Mouse (Mus musculus) thymus, postnatal 10 days (tissue): Measurements from ENCODE around the gene Pdzk1.

ENCODE experiments used
- DNase-seq, 2 experiments: peaks; one replicate each; pipeline ENCODE4 v3.0.0; 2021; ENCODE audit warnings: low spot score in 2 of 2

The Pdzk1 gene

DNA sequence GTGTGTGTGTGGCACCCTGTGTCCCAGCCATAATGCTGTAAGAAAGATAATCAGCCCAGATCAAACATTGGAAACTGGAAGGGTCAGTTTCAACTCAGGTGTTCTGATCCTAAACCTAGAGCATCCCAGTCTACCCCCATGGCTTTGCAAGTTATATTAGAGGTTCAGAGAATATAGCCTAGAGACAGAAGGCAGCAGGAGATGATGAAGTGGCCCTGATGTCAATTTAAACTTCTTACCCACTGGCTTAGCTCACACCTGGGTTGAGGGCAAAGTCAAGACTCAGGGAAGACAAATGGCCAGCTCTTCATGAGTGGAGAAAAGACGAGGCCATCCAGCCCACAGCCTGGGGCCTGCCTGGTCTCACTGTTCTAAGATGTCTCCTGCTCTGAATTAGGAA is at the start of gene Pdzk1, which contains the start of gene Cd160:
Pdzk1 (plus strand) TSS at position 301 of the 400 bp plus-strand sequence.
Cd160 (minus strand) TSS at position 368 of the 400 bp plus-strand sequence.
- DNase-seq: no peak

DNA sequence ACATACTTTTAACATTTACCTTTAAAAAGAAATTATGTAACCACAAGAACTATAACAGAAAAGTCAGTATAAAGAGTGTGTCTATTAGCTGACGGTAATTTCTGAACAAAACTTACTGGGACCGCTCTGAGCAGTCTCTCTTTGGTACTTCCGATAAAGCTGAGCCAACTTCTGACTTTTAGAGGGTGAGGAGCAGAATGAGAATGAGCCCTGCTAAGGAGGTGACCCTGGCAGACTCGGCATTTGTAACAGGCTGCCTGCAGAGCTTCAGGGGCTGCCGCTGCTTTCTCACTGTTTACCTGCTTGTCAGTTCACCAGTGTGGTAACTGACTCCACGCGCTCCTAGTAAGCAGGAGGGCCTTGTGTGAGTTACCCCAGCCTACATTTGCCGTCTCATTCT is 46.8 kb upstream of the Pdzk1 start:
- DNase-seq: no peak

DNA sequence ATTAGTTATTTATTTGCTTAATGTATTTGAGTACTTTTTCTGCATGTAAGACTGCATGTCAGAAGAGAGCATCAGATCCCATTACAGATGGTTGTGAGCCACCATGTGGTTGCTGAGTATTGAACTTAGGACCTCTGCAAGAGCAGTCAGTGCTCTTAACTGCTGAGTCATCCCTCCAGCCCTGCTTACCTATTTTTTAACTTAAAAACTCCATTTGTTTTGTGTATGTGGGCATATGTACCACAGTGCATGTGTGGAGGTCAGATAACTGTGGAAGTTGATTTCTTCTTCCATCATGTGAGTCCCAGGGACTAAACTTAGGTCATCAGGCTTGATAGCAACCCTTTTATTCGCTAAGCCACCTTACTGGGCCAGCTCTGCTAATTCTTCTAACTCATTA is 41.3 kb upstream of the Pdzk1 start:
- DNase-seq: no peak

DNA sequence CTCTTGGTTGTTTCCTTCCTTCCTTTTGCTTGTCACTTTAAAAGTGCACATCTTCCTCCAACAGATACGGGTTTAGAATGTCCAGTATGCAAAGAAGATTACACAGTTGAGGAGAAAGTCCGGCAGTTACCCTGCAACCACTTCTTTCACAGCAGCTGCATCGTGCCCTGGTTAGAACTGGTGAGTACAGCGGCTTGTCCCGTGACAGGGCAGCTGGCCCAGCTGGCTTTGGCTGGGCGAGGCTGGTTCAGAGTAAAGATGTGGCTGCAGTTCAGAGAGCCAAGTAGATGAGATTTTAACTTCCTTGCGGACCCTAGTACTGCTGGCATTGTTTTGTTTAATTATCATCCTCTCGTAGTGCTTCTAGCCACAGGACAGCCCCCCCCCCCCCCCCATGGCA is 40.6 kb upstream of the Pdzk1 start:
- DNase-seq: no peak

DNA sequence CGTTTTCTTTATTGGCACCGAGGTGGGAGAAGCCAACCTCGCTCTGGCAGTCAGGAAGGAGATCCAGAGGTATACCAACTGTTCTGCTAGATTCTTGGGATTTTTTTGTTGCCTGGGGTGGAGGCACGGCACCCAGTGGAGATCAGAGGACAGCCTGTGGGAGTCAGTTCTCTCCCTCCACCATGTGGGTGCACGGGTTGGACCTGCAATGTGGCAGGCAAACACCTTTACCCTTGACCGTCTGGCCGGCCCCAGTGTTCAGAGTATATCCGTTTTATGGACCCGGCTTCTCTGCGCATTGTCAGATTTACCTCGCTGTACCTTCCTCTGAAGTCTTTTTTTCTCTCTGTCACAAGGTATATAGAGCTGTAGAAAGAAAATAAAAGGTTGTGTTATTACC is 28.8 kb upstream of the Pdzk1 start:
- no peak for DNase-seq

DNA sequence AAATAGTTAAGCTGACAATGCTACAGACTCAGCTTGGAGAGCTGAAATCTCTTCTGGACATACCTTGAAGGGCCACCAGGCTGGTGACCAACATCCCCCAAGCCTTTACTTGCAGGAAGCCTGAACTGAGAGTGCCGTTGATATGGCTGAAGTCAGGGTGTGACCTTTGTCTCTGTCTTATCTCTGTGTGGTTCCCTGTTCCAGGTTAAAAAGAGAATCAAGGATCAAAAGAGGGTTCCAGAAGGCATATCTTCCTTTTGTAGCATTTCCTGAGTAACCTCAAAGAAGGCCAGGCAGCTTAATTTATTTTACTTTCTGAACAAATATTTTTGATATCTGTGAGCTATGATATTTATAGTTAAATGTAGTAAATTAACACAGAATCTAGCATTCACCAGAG is 26.9 kb upstream of the Pdzk1 start:
- DNase-seq: no peak

DNA sequence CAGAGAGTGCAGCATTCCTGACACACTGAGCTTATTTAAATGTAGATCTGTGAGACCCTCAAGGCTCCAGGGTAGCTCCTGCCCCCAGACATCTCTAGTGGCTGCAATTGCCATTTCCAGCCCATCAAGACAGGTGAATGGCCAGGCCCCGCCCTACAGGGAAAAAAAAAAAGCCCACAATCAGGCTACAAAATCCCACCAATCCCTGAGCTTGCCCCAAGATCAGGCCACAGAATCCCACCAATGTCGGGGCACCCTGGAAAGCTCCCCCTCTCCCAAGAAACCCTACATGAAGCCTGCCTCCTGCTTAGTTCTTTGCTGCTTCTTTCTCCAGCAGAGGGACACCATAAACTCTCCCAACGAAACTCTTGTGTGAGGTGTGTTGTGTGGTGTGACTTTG is 20.9 kb upstream of the Pdzk1 start:
- no peak for DNase-seq

DNA sequence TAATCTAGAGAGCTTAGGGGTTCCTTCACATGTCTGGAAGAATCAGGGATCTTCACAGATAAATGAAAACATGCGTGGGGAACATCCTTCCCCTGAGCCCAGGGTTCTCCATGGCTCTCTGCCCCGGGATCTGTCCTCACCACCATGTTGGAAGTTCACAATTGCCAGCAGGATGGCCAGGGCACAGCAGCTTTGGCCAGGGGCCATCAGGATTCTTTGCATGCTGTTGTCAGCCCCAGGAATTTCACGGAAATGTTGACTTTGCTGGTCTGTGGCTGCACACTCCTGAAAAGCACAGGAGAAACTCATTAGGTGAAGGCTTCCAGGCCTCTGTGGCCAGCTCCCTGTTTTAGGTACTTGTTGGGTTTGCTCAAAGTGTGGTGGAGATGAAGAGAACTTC is 20.4 kb upstream of the Pdzk1 start:
- no peak for DNase-seq

DNA sequence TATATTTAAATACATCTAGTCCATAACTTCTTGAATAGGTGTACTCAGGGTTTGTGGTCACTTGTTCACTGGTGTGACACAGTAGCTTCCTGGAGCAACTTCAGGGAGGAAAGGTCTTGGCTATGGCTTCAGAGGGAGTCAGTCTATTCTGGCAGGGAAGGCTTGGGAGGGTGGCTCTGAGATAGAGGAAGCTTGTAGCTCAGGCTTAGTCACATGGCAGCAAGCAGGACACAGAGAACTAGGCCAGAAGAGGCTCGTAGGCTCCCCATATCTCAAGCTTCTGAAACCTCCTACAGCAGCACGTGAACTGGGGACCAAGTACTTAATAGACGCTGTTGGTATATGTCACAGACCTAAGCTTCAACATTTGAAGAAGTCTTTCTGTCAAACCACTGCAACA is 17.9 kb upstream of the Pdzk1 start:
- no peak for DNase-seq

DNA sequence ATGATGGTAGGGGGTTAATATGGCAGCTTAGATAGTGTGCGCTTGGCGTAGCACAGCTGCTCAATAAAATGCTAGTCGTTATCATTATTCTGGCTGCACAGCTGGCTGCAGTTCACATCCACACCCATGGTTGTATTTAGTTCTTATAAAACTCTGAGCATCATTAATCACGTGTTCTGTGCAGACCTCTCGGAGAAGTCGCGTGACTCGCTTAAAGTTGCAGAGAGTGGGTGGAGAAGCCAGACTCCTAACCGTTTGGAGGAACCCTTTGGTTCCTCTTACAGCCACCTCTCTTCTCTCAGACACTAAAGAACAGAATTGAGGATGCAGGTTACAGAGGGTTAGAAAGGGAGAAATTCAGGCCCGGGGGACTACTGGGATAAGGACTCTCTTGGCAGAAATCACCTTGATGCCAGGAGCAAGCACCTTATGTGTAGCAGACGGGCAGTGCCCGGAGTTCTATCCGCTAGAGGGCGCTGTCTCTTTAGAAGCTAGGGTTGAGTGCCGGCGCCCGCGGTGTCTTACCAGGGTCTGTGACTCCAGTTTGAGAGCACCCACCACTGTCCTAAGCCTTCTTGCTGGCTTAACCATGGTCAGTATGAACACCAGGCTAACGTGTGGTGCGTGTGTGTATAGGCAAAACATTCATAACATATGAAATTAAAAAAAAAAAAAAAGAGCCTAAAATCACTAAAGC is 16.5 kb upstream of the Pdzk1 start:
- peak; percentile 81 to 96 for DNase-seq

DNA sequence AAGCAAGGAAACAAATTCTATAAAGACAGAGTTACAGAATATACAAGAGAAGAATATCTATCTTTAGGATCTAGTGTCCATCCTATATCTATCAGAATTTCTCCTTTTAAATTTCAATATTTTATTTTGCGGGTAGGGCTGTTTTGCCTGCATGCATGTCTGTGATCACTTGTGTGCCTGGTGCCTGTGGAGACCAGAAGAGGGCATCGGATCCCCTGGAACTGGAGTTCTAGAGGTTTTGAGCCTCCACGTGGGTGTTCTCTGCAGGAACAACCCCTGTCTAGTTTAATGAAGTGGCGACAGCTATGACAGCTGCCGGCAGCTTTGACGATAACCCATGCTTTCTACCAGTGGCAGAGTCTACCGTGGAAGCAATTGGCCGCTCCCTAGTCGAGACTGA is 16.0 kb upstream of the Pdzk1 start:
- peak; percentile 47 to 48 for DNase-seq

DNA sequence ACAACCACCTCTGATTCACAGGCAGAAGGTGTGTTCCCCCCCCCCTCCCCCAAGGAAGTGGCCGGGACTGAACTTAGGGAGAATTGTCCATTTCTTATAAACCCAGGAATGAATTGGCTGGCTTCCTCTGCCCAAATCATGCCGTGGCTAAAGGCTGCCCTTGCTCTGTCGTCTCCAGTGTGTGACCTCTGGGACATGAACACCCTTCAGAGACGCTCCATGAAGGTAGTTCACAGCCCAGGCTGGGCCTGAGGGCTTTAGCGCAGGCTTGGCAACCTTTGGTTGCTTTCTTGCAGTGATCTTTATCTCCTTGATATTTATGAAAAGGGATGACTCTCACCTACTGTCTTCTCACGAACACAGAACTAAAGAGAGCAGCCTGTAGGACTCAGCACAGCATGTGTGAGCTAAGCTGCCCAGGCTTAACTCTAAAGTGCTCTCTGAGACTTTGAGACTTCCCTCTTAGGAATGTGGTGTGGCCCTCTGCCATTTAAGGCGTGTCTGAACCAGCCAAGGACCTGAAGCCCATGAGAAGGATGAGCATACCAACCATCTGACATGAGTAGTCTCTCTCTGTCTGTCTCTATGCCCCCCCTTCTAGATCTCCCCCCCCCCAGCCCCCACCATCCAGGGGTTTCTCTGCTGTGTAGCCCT is 15.4 kb upstream of the Pdzk1 start:
- no peak for DNase-seq

DNA sequence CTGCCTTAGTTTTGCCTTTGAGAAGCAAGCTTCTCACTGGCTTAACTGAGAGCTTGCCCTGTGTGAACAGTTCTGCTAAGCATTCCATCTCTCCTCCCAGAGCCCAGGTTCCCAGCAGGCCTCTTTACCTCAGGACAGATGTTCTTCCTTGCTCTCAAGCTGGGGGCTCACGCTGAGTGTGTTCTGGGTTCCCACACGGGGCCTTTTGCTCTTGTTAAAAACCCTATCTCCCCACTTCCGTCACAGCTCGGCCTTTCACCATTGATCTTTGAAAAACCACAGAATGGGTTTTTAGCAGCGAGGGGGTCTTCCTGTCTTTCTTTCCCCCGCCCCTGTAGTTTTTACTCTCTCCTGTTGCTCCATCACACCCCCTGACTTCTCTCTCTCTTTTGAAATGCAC is 14.7 kb upstream of the Pdzk1 start:
- DNase-seq: peak; percentile 60 to 67

DNA sequence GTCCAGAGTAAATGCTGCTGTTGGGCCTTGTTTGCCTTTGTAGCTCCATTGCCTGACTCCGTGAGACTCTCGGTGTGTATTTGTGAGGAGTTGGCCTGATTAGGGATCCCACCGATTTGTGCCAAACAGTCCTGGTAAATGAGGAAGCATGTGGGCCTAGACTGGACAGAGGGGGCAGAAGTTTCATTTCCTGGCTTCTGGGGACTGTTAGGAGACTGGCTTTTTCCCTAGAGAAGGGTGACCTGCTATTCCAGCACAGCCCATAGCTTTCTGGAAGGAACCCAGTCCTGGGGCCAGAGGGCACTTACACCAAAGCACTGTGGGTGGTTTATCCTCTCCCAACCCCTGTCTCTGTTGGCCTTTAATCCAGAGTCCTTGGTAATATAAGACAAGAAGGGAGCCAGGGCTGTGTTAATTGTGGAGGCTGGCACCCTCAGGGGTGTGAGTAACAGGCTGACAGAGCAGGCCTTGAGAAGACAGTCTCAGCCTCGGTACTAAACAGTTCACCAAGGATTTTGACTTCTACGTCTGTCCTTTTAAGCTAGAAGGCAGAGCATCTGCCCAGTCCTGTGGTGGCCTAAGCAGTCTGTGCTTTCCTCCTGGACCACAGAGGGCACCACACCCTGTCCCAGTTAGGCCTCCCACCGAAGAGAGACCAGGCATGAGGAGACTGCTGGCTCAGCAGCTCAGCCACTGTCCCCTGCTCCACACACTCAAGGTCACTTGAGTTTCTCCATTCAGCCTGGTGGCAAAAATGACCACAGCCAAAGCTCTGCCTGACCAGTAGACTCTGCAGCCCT is 8.8 kb upstream of the Pdzk1 start:
- DNase-seq: no peak

DNA sequence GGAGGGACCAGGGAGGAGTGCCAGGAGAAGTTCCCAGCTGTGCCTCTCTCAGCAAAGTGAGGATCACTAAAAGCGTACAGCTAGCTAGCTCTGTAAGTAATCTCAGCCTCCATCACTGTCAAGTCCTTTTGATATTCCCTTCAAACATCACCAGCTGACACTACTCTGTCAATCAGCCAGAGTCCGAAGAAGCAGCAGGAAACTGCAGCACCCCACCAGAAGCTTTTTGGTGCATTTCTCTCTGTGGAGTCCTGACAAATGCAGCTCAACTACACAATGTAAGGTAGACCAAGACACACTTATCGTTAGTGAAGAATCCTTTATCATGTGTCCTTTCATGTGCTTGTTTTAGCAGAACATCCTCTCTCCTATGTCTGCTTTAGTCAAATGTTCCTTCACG is 7.5 kb upstream of the Pdzk1 start:
- no peak for DNase-seq

DNA sequence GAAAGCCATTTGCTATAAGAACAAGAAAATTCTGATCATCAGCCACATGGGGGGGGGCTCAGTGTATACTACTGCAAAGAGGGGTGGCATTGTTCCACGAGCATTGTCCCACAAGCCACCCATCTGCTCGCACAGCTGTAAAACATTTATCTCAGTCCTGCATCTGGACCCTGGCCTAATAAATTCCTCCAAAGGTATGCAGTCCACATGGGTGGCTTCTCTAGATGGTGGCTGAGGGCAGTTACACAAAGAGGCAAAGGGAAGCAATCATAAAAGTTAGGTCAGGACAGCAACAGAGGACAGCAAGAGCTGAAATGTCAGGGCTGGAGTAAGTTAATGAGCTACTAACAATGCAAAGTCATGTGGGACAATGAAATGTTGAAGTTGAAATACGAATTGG is 5.4 kb upstream of the Pdzk1 start:
- no peak for DNase-seq

DNA sequence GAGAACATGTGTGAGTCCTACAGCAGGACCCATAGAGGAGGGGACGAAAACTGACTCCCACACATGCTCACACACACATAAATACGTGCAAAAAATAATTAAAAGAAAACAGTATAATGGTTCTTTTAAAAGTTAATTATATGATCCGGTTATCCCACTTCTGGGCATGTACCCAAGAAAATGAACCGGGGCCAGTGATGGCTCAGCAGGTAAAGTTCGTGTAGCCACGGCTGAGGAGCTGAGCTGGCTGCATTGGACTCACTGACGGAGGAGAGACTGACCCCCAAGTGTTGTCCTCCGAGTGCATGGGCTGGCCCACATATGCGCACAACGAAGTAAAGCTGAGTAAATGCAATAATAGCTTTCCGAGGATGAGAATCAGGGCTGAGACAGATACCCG is 4.5 kb upstream of the Pdzk1 start:
- DNase-seq: no peak

DNA sequence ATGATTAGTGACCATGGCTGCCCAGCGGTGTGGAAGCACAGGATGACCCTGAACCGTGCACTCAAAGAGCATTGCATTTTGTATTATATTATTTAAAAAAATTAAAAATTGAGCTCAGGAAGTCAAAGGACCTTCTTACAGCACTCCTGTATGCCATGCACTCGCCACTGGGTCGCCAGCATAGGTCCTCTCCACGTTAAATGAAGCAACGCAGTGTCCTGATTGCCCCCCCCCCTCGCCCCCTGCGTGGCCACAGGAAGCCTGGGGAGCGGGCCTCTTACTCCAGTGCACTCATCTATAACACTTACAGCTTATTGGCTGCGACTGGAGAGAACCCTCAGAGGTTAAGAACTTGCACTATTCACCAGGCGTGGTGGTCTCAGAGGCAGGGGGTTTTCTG is 3.8 kb upstream of the Pdzk1 start:
- no peak for DNase-seq

DNA sequence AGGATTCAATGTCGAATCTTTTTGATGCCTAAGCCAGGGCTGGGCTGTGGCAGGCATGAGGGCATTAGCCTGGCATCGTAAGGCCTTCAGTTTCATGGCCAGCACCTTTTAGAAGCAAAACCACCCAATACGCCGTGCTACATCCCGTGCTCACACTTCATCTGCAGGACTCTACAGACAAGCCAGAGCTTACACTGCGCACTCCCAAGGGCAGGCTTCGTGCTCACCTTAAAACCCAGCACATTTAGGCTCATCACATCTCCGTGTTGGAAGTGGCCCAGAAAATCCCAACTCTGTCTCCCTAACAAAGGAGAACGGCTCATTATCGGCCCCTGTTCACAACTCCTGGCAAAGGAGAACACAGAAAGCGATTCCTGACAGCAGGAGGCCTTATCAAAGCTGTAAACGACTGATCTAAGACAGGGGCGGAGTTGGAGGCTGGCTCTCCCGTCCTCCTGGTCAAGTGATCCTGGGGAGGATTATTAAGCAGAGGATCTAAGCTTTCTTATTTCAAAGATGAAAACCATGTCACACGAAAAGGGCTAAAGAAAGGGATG is 698 bp upstream of the Pdzk1 start:
- DNase-seq: no peak

DNA sequence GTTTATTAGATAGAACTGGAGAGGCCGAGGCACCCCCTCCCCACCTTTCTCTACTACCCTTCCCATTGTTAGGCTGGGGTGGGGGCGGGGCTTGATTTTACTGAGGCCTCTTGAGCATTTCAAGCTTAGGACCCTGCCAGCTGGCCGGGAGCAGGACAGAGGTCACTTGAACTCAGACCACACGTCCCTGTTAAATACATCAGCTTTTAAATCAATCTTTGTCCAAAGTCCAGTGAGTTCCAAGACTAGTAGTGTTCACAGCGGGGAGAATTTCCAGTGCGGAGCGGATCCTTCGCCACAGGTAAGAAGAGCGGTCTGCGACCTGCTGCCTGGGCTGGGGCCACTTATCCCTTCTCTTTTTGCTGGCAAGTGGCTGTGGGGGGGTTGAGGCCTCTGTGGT is 772 bp downstream of the Pdzk1 start:
- DNase-seq: no peak

DNA sequence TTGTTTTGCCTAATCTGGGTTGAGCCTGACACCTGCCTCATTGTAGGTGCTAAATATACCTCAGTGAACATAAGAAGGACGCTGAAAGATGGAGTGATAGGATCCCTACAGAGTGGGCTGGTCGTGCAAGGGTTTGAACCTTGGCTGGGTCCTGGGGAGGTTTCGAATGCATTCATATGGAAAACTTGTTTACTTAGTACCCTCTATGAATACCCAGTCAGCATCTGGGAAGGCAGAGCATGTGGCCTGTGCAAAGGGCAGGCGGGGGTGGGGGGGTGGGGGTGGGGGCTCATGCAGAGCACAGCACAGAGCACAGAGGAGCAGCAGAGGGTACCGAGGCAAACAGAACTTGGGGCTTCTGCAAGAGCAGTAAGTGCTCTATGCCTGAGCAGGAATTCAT is 3.8 kb downstream of the Pdzk1 start:
- DNase-seq: no peak

DNA sequence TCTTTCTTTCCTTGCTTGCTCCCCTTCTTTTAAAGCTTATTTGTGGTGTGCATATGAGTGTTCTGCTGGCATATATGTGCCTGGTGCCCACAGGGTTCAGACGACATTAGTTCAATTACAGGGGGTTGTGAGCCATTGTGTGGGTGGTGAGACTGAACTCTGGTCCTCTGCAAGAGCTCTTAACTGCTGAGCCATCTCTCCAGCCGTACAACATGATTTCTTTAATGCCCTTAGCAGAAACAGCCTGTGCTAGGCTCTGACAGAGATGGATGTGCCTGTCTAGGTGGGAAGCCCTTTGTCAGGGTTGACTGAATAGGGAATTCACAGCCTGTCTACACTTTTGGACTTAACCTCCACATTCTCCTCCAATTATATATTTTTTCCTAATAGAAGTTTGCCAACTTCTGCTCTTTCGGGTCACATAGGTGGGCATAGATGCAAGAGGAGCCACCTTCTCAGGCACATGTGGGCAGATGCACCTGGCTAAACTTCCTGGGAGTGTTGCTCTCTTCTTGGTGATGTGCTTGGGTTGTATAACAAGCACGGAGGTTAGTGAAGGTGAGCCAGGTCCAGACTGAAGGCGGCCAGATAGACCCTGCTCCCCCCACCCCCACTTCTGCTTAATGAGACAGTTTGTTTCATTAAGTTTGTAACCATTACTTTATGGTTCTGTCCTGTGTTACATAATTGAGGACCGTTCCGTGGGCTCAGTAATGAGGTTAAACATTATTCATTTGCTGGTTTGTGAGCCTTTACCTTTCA is 5.7 kb downstream of the Pdzk1 start:
- no peak for DNase-seq
